4 mouse cellular contexts compared by ENCODE assay signal in genomic region chr13:54191181-54191580, GRCm38 (mm10).
"Had no signal": no experiment of that assay in that cellular context is flagged by ENCODE, and none has a peak within 500 bp of the region (broad histone marks: within the 10 kb centered on the region; RNA-seq: fewer than 3 reads in every experiment).

No protein-coding gene starts in this region.

- H3K36me3 ChIP-seq: neural tube, embryonic 13.5 days; neural tube, embryonic 15.5 days; stomach, embryonic 15.5 days had no signal

- H3K9ac ChIP-seq: stomach, embryonic 15.5 days had no signal

- H3K9me3 ChIP-seq: neural tube, embryonic 13.5 days; neural tube, embryonic 15.5 days; stomach, embryonic 15.5 days had no signal

- H3K27ac ChIP-seq: neural tube, embryonic 13.5 days; neural tube, embryonic 15.5 days; stomach, embryonic 15.5 days; stomach, postnatal 0 days had no signal
